21 mouse cellular contexts compared by ENCODE assay signal in the genomic region with DNA sequence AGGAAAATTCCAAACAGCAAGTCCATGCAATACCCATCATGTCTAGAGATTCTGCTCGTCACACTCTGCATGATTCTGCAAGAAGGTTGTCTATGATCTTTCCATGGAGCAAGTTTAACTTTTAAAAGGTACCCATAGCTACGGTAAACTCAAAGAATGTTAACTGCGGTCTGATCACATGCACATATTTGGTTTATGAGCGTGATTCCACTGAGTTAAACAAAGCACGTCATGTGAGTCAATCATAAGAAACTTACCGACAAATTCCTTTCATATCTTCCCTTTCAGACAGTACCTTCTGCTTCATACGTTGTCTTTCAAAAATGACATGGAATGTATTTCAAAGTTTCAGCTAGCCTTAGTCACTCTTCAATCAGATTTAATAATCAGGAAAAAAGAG. TPM values are rescaled to one million over a fixed set of nuclear protein-coding genes. Genes with fewer than 3 reads are reported as not detected.
"Had no signal": no experiment of that assay in that cellular context is flagged by ENCODE, and none has a peak within 500 bp of the region (broad histone marks: within the 10 kb centered on the region; RNA-seq: fewer than 3 reads in every experiment).

No protein-coding gene starts in this region.

- H3K9ac ChIP-seq: lung, embryonic 14.5 days; midbrain, embryonic 13.5 days; midbrain, embryonic 15.5 days; neural tube, embryonic 12.5 days; stomach, embryonic 15.5 days had no signal

- H3K36me3 ChIP-seq: midbrain, embryonic 13.5 days; midbrain, embryonic 15.5 days; neural tube, embryonic 12.5 days; stomach, embryonic 15.5 days had no signal

- ATAC-seq: midbrain, embryonic 13.5 days; midbrain, embryonic 15.5 days had no signal

- H3K9me3 ChIP-seq: midbrain, embryonic 13.5 days; midbrain, embryonic 15.5 days; neural tube, embryonic 12.5 days; stomach, embryonic 15.5 days had no signal

- H3K27me3 ChIP-seq: megakaryocyte, embryonic 14.5 days; midbrain, embryonic 13.5 days; midbrain, embryonic 15.5 days; neural tube, embryonic 12.5 days; stomach, embryonic 15.5 days had no signal

- H3K27ac ChIP-seq: macrophage; midbrain, embryonic 13.5 days; midbrain, embryonic 15.5 days; neural tube, embryonic 12.5 days; stomach, embryonic 15.5 days; stomach, postnatal 0 days had no signal

- H3K4me1 ChIP-seq: megakaryocyte, embryonic 14.5 days; midbrain, embryonic 13.5 days; midbrain, embryonic 15.5 days; neural tube, embryonic 12.5 days; stomach, embryonic 15.5 days had no signal

- DNase-seq: lung, adult 18-20 months; lung, embryonic 14.5 days; lung, postnatal 10 days; right cerebral cortex, postnatal 14 days; thymus, adult 2 months; thymus, postnatal 25 days; thymus, postnatal 4 days had no signal

- H3K4me2 ChIP-seq: lung, embryonic 14.5 days; midbrain, embryonic 11.5 days; midbrain, embryonic 13.5 days; midbrain, embryonic 15.5 days; neural tube, embryonic 12.5 days; stomach, embryonic 15.5 days had no signal

- H3K4me3 ChIP-seq: megakaryocyte, embryonic 14.5 days; midbrain, embryonic 13.5 days; midbrain, embryonic 15.5 days; neural tube, embryonic 12.5 days; stomach, embryonic 15.5 days had no signal

RNA-seq across cellular contexts. Expression of a gene that starts 7.7 kb away (rescaled TPM):
- total RNA-seq: megakaryocyte progenitor cell, adult 5-6 weeks; neutrophil, adult 5-6 weeks had no signal
- polyA plus RNA-seq: macrophage; midbrain, embryonic 11.5 days; midbrain, embryonic 13.5 days; midbrain, embryonic 15.5 days; neural tube, embryonic 14.5 days; spleen, adult 2 months; stomach, embryonic 15.5 days; stomach, postnatal 0 days; thymus, adult 2 months; urinary bladder, adult 2 months had no signal

RNA-seq across cellular contexts. Expression of a gene that starts 16.3 kb away (rescaled TPM):
- total RNA-seq: megakaryocyte progenitor cell, adult 5-6 weeks; neutrophil, adult 5-6 weeks had no signal
- polyA plus RNA-seq: macrophage; midbrain, embryonic 13.5 days; midbrain, embryonic 15.5 days; spleen, adult 2 months; stomach, postnatal 0 days; testis, adult 2 months; thymus, adult 2 months had no signal
